Mouse (Mus musculus): ENCODE results near the gene Tnik. TPM values are rescaled to one million over a fixed set of nuclear protein-coding genes. Genes with fewer than 3 reads are reported as not detected.

Tnik gene
- polyA plus RNA-seq, 1 experiment from 2014 or later, result 20.7 TPM

DNA sequence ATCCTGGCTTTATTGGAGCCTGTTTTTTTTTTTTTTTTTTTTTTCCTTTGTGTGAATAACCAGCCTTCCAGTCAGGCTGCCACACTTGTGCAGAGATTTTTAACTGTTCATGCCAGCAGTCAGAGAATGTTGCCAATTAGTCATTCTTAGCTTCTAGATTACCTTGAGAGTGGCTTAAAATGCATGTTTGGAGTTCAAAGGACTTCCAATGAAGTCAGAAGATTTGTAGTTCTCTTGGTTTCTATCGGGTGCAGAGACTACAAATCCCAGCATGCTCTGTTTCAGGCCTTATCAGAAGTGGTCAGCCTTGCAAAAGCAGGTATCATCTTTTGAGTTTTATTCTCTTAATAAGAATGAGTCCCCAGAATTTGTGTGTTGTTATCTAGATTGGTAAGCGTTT is 80.6 kb downstream of the Tnik start:
- CTCF ChIA-PET, result no interaction called here
- TF ChIP-seq CTCF (IDR thresholded peaks at IDR 0.05), result no peak
- in situ Hi-C loops (cut with MboI; ENCODE audit: low pct_unique_long_range_greater_than_20kb), result no loop called here

DNA sequence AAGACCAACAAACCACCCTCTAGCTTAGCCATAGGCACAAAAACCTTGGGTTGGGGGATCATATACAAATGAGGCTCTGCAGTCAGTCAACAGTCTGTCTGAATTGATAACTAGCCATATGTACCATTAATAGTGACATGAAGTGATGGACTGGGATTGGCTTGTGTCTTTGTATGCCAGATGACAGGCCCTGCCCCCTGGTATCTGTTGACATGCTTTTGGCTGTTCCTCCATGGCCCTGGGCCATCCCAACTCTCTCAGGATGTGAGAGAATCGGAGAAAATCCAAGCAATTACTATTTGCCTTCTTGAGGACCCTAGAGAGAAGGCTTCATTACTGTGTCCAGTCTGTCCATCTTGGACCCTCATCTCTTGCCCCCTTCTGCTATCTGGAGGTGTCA is 82.4 kb downstream of the Tnik start:
- DNase-seq (ENCODE audit: low read depth, low spot score) (no peak), ATAC-seq (no peak)
- ChIA-PET CTCF (interaction anchor here (1.3 to 1.8 kb wide), 3 partner anchors 10 to 46 kb away, joined by 3 to 8 read pairs (median 5); no protein-coding TSS in a partner anchor), POLR2A (no interaction called here)
- no peaks in the 10 kb centered on the region for H3K27me3 ChIP-seq
- in situ Hi-C loops (cut with MboI; ENCODE audit: low pct_unique_long_range_greater_than_20kb), result no loop called here
- no peak for TF ChIP-seq CTCF (IDR thresholded peaks at IDR 0.05)

More for the DNA sequence above, 80.6 kb downstream of the Tnik start:
- no peak for ATAC-seq
- H3K27me3 ChIP-seq, result no peaks in the 10 kb centered on the region
- DNase-seq (ENCODE audit: low read depth, low spot score), result no peak
- POLR2A ChIA-PET, result interaction anchor here (1.0 to 2.3 kb wide), 2 partner anchors 8 to 14 kb away, joined by 3 to 5 read pairs; no protein-coding TSS in a partner anchor

GRCm38 (mm10) chr3:28345961-28346360 is 82.9 kb downstream of the Tnik start:
- H3K27me3 ChIP-seq, result no peaks in the 10 kb centered on the region
- in situ Hi-C loops (cut with MboI; ENCODE audit: low pct_unique_long_range_greater_than_20kb), result no loop called here
- no peak for TF ChIP-seq CTCF (IDR thresholded peaks at IDR 0.05)
- DNase-seq (ENCODE audit: low read depth, low spot score), result no peak
- CTCF ChIA-PET, result interaction anchor here (1.4 to 1.8 kb wide), 3 partner anchors 10 to 26 kb away, joined by 3 to 8 read pairs (median 5); no protein-coding TSS in a partner anchor
- POLR2A ChIA-PET, result no interaction called here
- no peak for ATAC-seq

- DNase-seq (ENCODE audit: low read depth, low spot score) (no peak), ATAC-seq (no peak)
- CTCF ChIA-PET, result interaction anchor here (1.4 to 2.3 kb wide), 2 partner anchors 8 to 25 kb away, joined by 3 to 12 read pairs; no protein-coding TSS in a partner anchor
- in situ Hi-C loops (cut with MboI; ENCODE audit: low pct_unique_long_range_greater_than_20kb), result no loop called here
- TF ChIP-seq CTCF (IDR thresholded peaks at IDR 0.05), result no peak
- no peaks in the 10 kb centered on the region for H3K27me3 ChIP-seq
- POLR2A ChIA-PET, result no interaction called here
Measured at GRCm38 (mm10) chr3:28346476-28346875, 83.5 kb downstream of the Tnik start.

DNA sequence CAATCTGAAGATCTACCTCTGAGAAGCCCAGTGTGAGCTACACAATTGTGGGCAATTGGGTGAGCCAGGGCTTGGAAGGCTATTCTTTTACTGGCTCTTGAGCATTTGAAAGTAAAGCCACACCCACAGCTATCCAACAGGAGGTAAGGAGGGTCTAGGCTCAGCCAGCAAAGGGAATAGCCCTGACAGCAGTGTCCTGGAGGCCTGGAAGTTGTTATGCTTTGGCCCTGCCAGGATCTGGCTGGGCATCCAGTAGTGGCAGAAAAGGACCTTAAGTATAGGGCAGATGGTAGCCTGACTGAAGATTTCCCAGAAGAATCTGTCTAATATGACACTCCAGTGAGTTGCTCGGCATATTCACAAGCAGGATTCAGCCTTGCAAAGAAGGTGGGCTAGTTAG is 85.7 kb downstream of the Tnik start:
- H3K27me3 ChIP-seq, result no peaks in the 10 kb centered on the region
- ATAC-seq (no peak), DNase-seq (ENCODE audit: low read depth, low spot score) (no peak)
- in situ Hi-C loops (cut with MboI; ENCODE audit: low pct_unique_long_range_greater_than_20kb), result no loop called here
- no peak for TF ChIP-seq CTCF (IDR thresholded peaks at IDR 0.05)
- POLR2A ChIA-PET, result interaction anchor here (0.6 to 1.0 kb wide), 2 partner anchors 10 to 84 kb away, joined by 4 to 6 read pairs; no protein-coding TSS in a partner anchor
- CTCF ChIA-PET, result interaction anchor here (0.9 to 2.3 kb wide), 5 partner anchors 10 to 31 kb away, joined by 3 to 12 read pairs (median 4); no protein-coding TSS in a partner anchor

DNA sequence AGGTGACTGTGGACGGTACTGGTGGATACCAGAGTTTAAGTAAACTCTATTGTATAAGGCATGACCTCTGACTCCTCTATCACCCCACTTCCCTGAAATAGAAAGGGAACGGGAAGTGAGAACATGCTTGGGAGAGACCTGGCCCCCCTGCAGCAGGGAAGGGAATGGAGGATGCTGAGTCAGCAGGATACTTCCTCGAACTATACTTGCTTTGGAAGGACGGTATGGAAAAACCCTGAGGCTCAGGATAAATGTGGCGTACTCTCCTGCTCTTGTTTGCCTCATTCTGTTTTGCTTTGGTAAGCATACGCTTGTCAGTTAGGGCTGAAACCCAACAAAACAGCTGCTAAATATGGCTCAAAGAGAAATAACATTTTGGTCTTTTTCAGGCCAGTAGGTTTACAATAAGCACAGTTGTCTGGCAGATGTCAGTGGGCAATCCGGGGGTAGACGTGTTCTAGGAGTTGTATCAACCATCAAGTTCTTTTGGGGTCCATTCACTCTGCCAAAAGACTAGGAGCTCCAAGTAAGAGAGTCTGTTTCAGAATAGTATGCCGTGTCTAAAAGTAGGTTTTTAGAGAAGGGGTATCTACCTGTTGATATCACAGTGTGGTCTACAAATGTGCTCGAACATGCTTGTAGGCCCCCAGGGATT is 87.3 kb downstream of the Tnik start:
- POLR2A ChIA-PET, result no interaction called here
- ATAC-seq, result no peak
- in situ Hi-C loops (cut with MboI; ENCODE audit: low pct_unique_long_range_greater_than_20kb), result no loop called here
- no peak for TF ChIP-seq CTCF (IDR thresholded peaks at IDR 0.05)
- CTCF ChIA-PET, result interaction anchor here (1.5 kb wide), 1 partner anchor 9 kb away, joined by 3 read pairs; no protein-coding TSS in a partner anchor
- DNase-seq (ENCODE audit: low read depth, low spot score), result no peak
- no peaks in the 10 kb centered on the region for H3K27me3 ChIP-seq

- DNase-seq (ENCODE audit: low read depth, low spot score) (no peak), ATAC-seq (no peak)
- in situ Hi-C loops (cut with MboI; ENCODE audit: low pct_unique_long_range_greater_than_20kb), result no loop called here
- POLR2A ChIA-PET, result interaction anchor here (1.4 kb wide), 1 partner anchor 10 kb away, joined by 4 read pairs; no protein-coding TSS in a partner anchor
- TF ChIP-seq CTCF (IDR thresholded peaks at IDR 0.05), result no peak
- H3K27me3 ChIP-seq, result no peaks in the 10 kb centered on the region
- CTCF ChIA-PET, result interaction anchor here (1.5 to 1.7 kb wide), 2 partner anchors 43 to 62 kb away, joined by 3 read pairs; no protein-coding TSS in a partner anchor
Measured at GRCm38 (mm10) chr3:28358391-28358790, 95.4 kb downstream of the Tnik start.

- in situ Hi-C loops (cut with MboI; ENCODE audit: low pct_unique_long_range_greater_than_20kb), result no loop called here
- no peak for TF ChIP-seq CTCF (IDR thresholded peaks at IDR 0.05)
- ChIA-PET CTCF (interaction anchor here (1.0 to 2.5 kb wide), 3 partner anchors 8 to 42 kb away, joined by 3 to 7 read pairs (median 3); no protein-coding TSS in a partner anchor), POLR2A (interaction anchor here (1.4 kb wide), 1 partner anchor 11 kb away, joined by 4 read pairs; no protein-coding TSS in a partner anchor)
- DNase-seq (ENCODE audit: low read depth, low spot score) (no peak), ATAC-seq (no peak)
- no peaks in the 10 kb centered on the region for H3K27me3 ChIP-seq
Measured at GRCm38 (mm10) chr3:28359138-28359537, 96.1 kb downstream of the Tnik start.

DNA sequence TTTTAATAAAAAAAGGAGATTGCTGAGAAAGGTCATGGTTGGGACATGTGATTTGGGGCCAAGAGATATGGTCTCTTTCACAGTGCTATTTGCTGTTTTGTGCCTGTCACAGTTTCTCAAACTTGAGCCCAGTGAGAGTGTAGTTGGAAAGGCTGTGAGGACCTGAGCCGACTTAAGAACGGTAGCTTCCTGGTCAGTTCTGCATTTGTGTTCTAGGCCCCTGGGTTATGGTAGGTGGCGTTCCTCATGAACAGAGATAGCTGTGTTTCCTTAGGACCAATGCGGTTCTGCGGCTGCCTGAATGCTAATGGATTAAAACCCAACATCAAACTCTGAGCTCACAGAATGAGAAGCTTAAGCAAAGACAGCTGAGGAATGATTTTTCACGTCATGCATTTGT is 98.0 kb downstream of the Tnik start:
- ATAC-seq, result no peak
- ChIA-PET CTCF (interaction anchor here (2.5 kb wide), 1 partner anchor 13 kb away, joined by 7 read pairs; no protein-coding TSS in a partner anchor), POLR2A (no interaction called here)
- H3K27me3 ChIP-seq, result no peaks in the 10 kb centered on the region
- DNase-seq (ENCODE audit: low read depth, low spot score), result no peak
- in situ Hi-C loops (cut with MboI; ENCODE audit: low pct_unique_long_range_greater_than_20kb), result no loop called here
- TF ChIP-seq CTCF (IDR thresholded peaks at IDR 0.05), result no peak

- TF ChIP-seq CTCF (IDR thresholded peaks at IDR 0.05), result no peak
- CTCF ChIA-PET, result interaction anchor here (1.1 kb wide), 1 partner anchor 145 kb away, joined by 4 read pairs; no protein-coding TSS in a partner anchor
- no peak for DNase-seq (ENCODE audit: low read depth, low spot score)
- no peaks in the 10 kb centered on the region for H3K27me3 ChIP-seq
- ATAC-seq, result no peak
- POLR2A ChIA-PET, result no interaction called here
- in situ Hi-C loops (cut with MboI; ENCODE audit: low pct_unique_long_range_greater_than_20kb), result no loop called here
Measured at GRCm38 (mm10) chr3:28363441-28364125, 100.6 kb downstream of the Tnik start.
